Mouse (Mus musculus): ENCODE data around the gene Pard3b.

GRCm38 (mm10) chr1:61657760-61658159, 19.1 kb downstream of the Pard3b start:
- TF ChIP-seq CTCF (IDR thresholded peaks at IDR 0.05; ENCODE audit: low read depth): no peak
- no peak for TF ChIP-seq EP300 (optimal IDR thresholded peaks at IDR 0.05)
